Mouse (Mus musculus) lung, adult 18-20 months (tissue): ENCODE data around the gene Tex10.
A peak's percentile ranks its signal among the peaks of the same experiment; 100 is the strongest.
"Not testable (repeated sequence)": the region's sequence is repeated elsewhere in the genome, so short reads cannot be mapped to it uniquely, and the experiment has no call there.

Source experiments
- DNase-seq, 2 experiments: peaks; one replicate each; pipeline ENCODE4 v3.0.0; 2022; ENCODE audit warnings: mixed read lengths in 2 of 2

The Tex10 gene

DNA sequence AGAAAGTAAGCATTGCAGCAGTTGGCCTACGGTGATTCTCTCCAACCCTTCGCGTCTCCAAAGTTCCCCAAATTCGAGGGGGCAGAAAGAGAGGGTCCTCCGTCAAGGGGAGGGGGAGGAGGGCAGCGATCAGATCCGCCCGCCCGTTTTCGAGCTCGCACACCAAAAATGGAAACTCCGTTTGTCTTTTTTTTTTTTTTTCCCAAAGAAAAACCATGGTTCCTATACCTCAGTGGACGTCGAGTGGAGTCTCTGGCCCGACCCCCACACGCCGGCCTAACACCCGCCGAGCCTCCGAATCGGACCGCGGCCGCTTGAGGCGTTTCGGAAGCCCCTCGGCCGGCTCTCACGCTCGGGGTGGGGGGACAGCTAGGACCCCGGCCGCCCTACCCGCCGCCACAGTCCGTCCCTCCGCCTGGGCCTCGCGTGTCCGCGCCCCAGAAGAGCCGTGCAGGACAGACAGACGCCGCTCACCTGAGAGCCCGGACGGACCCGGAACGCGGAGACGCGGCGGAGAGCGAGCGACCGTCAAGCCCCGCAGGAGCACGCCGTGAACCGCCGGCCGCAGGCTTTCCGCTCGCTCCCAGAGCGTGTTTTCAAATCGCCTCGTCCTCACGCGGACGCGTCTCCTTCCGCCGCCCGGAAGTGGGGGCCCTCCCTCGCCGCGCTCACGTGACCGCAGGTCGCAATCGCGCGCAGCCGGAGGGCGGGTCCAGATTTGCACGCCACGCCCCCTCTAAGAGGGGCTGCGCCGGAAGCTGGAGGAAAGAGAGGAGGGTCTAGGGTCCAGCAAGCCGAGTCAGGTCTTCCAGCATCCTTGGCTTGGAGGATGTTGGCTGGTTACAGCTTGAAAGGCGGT lies at the start of gene Tex10:
Gene Tex10 (minus strand): TSS at position 668 of the 859 bp plus-strand sequence.
- peak; percentile 89 to 91 for DNase-seq

DNA sequence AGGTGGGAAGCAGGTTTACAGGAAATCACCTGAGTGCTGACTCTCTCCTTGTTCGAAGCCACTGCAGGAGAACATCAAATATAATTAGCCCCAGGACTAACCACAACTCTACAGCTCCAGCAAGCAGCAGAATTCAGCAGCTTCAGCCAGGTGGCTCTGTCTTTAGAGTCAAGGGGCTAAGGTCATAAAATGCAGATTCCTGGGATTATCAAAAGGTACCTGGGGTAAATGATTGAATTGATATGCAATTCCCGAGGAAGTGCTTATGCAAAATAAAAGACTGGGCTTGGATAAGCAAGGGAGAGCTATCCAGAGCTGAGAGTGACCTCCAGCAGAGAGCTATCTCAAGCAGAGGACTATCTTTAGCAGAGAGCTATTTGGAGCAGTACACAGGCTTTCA lies 37.6 kb upstream of the Tex10 start:
- no peak for DNase-seq

DNA sequence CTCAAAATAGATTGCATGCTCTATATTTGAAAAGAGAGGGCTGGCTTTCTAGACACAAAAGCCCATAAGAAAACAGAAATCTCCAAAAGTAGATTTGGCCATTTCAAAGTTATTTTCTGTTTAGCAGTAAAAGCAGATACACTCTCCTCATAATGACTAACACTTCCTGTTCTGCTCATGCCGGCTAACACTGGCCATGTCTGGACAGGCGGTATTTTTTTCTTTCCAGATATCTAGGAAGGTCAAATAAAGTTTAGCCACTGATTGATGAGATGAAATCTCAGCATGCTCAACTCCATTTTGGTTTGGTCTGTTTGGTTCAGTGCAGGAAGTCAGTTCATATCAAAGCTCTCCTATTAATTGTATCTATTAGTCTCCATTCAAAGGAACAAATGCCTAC lies 19.3 kb upstream of the Tex10 start:
- no peak for DNase-seq

DNA sequence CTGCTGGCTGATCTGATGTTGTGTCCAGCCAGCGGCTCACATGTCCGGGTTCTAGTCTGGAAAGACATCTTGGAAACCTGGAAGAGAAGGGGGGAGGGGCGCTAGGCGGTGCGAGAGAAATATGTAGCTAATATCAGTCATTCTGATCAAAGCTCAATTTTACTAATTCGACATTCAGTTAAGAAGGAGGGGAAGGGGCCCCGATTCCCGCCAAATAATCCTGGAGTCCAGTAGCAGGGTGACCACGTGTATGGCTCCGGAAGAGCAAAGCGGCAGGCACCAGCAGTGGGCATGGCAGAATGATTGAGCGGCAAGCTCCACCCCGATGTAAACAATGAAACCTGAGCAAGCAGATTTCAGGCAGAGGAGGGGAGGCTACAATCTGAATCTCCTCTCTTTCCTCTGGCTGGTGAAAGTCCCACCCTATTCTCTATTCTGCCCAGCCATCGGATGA lies 18.1 kb upstream of the Tex10 start:
- DNase-seq = peak in 1 of 2 experiments; percentile 2

DNA sequence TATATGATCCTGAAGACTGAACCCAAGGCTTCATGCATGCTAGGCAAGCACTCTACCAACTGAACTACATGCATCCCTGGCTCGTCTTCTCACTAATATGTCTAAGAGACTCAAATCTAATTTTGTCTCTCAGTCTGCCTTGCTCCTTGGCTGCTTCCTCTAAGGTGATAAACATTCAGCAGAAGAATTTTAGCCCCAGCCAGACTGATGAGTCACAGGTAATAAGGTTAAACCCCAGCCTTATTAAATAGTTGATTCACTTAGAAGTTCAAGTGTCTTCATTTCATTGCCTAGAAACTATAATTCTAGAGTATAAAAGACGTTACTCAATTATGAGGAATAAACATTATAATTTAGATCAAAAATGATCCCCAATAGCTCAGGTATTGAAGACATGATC lies 15.7 kb upstream of the Tex10 start:
- DNase-seq = no peak

DNA sequence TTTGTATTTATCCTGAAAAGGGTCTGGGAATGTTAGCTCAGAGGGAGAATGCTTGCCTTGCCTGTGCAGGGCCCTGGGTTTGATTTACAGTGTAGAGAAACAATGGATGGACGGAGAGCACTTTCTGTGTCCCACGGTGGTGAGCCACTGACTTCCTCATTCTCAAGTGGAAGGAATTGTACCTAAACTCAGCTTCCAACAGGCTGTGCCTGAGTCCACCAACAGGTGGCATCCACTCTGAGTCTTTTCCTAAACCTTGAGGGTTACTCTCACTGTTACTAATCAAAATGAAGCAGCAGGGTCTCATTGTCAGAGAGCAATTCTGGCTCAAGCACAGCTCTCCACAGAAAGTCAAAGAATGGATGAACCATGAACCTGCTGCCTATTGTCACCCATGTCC lies 8.0 kb upstream of the Tex10 start:
- peak; percentile 22 to 27 for DNase-seq

DNA sequence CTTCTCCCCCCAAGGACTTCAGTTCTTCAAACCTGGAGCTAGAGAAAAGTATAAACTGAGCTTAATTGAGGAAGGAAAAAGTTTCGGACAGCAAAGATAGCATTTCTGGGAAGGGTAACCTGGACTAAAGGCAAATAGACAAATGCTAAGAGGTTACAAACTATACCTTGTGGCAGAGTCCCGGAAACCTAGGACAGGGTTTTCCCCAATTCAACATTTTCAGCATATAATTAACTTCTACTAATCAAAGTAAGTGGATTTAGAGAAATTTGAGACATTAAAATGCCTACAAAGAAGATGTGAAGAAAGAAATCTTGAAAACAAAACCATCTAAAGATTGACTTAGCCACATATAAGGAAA lies 372 bp upstream of the Tex10 start:
- DNase-seq = no peak

DNA sequence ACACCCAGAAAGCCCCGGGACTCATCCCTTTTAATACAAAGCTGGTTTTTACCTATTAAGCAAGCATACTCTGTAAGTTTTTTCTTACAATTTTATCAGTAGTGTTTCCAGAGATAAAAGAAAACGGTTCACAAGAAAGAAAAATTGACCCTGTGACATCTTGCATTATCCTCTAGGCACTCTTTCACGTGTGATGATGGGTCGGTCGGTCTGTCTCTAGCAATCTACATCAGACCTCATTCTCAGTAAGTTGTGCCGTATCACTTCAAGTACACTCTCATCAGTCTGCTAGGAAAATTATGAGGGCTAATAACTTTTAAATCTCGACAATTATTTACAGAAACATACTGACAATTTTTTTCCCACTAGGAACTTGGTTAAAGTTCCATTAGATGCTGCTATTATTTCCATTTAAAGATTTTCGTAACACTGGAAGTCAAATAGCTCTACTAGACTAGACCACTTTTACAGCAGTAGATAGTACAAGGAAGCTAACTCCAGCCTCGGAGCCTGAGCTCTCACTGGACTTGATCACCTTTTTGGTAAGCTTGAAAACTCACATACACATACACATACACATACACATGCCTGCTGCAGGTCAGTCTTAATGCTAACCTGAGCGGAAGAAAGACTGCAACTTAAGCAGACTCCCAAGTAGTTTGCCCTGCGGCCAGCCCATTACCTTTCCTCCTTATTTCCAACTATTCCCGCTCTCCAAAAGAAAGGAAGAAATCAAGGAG lies 1.0 kb downstream of the Tex10 start:
- DNase-seq = no peak

DNA sequence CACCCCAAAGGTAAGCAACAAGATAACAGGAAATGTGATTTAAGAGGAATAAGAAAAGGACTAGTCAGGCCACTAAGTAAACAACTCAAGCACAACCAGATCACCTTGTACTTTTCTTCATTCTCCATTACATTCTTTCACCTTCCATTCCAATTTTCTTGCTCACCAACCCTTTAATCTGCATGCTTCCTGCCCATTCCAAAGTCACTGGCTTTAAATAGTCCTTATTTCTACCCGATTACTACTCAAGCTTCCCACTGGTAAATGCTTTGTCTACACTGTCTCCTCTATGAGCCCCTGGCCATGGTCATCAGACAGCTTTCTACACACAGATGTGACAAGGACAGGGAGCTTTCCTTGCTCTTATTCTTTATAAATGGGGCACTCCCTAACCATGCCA lies 2.3 kb downstream of the Tex10 start:
- no peak for DNase-seq

DNA sequence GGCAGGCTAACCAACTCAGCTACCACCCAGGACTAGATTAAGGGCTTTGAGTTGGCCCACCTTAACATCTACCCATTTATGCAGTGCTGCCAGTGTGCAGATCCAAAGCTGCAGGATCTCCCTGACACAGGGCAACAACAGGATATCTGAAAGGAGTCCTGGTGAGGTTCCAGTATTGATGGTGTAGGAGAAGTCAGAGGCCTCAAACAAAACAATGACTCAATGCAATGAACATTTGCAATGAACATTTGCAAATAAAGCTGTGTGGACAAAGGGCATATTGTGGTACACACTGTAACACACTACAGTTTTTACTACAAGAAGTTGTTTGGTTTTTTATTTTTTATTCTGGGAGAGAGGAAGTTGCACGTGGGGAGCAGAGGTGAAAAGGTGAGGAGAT lies 12.2 kb downstream of the Tex10 start:
- DNase-seq = no peak

DNA sequence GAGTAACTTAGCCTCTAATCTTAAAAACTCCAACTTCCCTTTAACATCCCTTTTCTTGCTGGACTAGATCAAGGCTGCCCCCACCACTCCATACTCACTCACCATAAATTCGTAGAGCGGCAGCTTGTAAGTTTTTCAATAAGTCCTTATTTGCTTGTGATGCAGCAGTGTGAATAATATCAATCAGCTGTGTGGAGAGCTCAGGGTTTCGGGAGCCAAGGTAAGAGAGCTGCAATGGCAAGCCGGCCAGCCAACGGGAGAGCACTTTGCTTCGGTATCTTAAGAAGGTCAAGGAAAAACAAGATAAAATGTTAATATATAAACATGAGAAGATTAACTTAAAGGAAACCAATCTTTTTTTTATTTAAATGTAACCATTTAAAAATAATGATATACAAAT lies 14.8 kb downstream of the Tex10 start:
- no peak for DNase-seq

DNA sequence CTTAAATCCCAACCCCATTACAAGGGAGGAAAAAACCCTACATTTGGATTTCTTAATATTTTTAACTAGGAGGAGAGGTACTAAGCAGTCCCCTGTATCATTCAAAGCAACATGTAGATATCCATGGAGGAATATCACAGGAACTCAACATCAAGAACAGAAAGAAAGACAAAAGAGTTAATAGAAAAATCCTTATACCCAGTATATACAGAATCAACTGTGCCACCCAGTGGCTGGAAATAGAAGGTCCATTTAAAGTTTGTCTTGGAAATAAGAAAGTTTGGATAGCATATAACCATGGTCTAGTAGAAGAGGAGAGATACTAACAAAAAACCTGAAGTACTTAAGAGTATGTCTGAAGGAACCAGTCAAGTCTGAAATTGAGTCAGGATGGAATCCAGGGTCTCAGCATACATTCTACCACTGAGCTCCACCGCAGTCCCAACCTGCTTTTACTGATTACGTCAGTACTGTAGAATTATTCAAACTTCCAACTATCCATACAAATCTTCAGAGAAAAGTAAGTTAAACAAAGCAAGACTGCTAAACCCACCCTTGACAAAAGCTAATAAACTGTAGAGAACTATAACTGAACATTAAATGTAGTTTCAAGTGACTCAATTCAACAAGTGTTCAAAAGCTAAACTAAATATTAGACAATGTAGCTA lies 19.0 kb downstream of the Tex10 start:
- no peak for DNase-seq

DNA sequence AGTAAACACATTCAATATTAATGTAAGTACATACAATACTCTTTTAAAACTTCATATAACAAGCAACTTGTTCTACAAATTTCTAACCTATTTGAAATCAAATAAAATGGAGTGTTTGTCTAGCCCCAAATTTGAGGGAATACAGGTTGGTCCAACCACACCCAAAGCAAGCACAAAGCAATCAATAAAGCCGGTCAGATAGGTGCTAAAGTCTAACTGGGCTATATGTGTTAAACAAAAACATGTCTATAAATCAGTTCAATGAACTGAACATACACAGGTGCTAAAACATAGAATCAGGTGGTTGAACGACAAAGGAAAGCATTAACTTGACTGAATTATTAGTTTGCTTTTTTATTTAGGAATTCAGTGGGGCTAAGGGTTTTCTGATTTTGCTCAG lies 45.2 kb downstream of the Tex10 start:
- DNase-seq = no peak

DNA sequence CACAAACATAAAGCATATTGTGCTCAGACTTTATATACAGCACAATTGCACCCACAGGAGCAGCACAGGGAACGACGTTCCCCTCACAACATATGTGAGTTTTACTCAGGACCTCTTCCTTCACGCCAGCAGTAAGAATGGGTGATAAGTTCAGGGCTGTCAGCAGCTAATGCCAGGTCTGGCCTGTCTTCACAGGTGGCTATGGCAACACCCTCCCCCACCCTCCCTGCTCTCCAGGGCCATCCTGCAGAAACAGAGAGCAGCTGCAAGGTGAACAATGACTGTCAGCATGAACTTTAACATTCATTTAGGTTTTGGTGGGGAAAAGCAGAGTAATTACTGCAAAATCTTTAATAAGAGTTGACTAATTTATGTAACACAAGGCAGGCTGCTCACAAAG lies 45.8 kb downstream of the Tex10 start:
- DNase-seq = no peak

DNA sequence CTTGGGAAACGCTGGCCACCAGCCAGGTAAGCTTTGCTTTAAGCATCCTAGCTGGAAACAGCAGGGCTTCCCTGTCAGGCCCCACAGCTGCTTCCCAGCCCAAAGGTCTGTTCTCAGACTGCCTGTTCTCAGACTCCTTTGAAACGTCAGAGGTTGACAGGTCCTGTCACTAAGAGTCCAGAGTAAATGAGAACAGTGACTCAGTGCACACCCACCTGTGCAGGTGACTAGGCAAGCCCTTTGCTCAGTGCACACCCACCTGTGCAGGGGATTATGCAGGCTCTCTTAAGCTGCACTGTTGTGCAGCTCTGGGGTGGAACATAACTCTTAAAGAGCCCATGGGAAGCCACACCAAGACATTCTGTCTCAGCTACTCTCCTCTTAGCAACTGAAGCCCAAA lies 49.5 kb downstream of the Tex10 start:
- no peak for DNase-seq

DNA sequence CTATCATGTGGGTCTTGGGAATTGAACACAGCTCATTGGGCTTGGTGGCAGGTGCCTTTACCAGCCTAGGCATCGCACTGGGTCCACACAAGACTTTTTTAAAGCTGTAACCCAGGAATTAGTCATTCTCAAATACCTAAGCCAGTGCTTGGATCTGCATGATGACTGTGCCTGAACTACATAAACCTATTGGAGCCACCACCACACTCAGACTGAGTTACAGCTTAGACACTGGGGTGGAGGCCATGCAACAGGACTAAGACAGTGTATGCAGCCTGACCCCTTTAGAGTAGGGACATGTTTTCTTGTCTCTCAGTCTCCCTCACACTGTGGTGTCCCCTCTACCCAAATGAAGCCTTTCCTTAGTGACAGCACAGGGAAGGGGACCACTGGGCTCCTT lies 50.6 kb downstream of the Tex10 start:
- DNase-seq = no peak

DNA sequence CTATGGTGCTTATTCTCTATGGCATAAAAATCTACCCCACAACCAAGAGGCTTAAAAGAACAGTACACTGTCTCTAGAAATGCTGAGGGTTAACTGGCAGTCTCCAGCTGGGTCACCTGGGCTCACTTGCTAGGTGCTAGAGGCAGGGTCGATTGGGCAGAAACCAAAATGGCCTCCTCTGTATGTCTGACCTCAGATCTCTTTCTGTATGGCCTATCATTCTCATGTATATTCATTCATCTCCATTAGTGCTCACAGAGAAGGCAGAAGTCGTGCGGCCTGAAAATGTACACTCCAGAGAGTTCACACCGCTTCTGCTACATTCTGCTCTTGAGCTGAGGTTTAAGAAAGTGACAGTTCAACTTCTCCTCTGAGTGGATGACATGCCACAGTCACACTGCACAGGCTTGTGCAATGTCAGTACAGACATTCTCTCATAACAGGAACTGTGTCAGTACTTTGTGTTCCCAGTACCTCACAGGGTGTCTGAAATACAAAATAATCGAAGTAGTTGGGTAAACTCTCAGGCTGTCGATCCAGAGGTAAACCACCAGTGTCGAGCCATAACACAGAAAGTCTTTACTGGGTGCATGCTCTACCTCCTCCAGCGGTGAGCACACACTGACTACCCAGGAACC lies 54.3 kb downstream of the Tex10 start:
- DNase-seq = peak in 1 of 2 experiments; percentile 19

DNA sequence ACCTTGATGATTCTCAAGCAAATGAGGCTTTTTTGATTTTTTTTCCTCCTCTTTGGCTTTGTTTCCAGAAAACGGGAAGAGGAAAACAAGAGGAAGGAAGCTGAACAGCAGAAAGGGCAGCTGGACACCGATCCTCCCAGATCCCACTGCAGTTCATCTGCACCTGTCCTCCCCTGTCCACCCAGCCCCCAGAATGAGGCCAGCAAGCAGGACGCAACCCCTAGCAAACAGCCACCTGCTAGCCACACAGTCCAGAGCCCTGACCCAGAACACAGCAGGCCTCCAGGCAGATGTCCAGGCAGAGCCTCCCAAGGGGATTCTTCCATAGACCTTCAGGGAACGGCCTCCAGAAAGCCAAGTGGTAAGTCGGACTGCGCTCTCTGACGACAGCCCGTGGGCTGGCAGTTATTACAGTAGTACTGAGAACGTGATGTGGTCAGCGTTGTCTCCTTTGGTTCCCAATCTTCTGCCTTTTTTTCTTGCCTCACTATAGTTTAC lies 57.4 kb downstream of the Tex10 start:
- DNase-seq = no peak

DNA sequence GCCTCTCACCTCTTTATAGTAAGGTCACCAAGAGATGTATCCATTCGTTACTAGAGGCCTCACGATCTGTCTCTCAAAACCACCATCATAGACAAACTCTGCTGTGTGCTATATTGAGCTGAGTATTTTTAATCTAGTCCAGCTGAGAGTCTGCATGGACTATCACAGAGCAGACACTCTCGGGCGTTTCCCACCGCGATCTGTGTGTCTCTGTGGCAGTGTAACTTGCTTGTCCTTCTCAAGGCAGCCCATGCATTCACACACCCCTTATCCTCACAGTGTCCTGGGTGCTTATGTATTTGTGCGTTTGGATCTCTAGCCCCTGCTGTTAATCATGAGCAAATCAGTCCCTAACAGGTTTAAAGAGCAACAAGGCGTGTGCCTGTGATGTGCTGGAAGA lies 59.8 kb downstream of the Tex10 start:
- no peak for DNase-seq

DNA sequence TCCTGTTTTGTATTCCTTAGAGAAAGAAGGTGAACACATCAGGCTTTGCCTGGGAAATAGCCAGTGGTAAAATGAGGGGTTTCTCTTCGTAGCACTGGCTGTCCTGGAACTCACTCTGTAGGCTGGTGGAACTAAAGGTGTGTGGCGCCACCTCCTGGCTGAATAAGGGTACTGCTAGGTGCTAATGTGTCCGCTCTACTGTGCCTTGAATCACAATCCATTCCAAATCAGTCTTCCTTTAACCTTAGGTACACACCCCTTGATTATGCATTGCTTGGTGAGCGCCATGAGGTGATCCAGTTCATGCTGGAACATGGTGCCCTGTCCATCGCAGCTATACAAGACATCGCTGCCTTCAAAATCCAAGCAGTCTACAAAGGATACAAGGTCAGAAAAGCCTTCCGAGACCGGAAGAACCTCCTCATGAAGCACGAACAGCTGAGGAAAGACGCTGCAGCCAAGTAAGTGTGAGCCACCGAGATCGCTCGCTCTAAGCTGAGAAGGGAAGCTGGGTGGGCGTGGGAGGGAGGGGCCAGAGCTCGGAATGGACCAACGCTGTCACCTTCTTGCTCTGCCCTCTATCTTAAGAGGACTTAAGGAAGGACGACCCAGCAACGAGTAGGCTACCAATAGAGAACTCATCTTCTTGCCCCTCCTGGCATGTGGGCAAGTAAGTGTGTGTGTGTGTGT lies 65.8 kb downstream of the Tex10 start:
- peak; percentile 20 to 32 for DNase-seq

DNA sequence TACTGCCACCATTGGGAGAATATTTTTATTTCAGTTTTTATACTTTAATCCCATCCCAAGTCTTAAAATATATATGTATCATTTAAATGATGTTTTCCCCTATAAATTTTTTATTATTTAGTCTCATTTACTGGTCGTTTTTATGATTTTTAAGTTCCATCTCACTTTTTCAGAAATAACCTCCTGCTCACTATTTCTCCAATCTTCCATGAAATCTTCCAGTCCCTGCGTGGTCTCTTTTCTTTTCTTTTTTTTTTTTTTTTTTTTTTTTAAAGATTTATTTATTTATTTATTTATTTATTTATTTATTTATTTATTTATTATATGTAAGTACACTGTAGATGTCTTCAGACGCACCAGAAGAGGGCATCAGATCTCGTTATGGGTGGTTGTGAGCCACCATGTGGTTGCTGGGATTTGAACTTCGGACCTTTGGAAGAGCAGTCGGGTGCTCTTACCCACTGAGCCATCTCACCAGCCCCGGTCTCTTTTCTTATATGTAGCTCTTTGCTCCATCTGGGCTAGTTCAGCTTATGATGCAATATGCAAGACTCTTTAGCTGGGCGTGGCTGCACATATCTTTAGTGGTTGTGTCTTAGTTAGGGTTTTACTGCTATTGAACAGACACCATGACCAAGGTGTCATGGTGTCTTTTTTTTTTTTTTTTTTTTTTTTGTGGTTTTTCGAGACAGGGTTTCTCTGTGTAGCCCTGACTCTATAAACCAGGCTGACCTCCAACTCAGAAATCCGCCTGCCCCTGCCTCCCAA lies 67.4 kb downstream of the Tex10 start:
- DNase-seq = not testable (repeated sequence)
